Mouse (Mus musculus): ENCODE measurements around the gene Pnp2.
"Not testable (repeated sequence)": the region's sequence is repeated elsewhere in the genome, so short reads cannot be mapped to it uniquely, and the experiment has no call there.

DNA sequence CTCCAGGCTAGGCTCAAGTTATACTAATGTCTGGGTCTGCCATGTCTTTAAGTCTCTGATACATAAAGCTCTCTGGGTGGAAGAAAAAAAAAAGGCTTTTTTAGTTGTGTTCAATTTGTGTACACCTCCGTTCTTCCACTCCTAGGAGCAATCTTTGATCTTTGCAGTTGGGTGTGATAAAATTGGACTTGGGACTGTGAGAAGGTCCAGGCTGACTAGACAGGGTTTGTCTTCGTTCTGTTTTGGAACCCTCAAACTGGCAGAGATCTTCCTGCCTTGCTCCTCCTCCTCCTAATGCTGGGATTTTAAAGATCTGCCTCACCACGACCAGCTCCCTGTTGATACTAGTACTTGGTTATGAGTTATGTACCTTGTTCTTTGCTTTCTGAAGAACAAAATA lies 1.4 kb downstream of the Pnp2 start:
- TF ChIP-seq CTCF (IDR thresholded peaks at IDR 0.05; ENCODE audit: extremely low read depth, insufficient read depth, insufficient read length, insufficient replicate concordance); POLR2A (IDR thresholded peaks at IDR 0.05; ENCODE audit: low read depth, low read length): not testable (repeated sequence)
